Mouse (Mus musculus) neutrophil, adult 59 days (primary cell): Measurements from ENCODE around the gene Cgref1. TPM values are rescaled to one million over a fixed set of nuclear protein-coding genes. Genes with fewer than 3 reads are reported as not detected.

Experiments
- total RNA-seq, 2 experiments: library from RNA; stranded (reverse); gene quantifications; 1 replicate in 1 of 2; 2 replicates in 1 of 2; pipeline ENCODE4 v1.2.4; 2023

Cgref1 gene
- not detected for total RNA-seq

GRCm38 (mm10) chr5:30944956-30945781 lies at the start of gene Cgref1:
TSS of gene Cgref1 (minus strand) at chr5:30945591.

GRCm38 (mm10) chr5:30968416-30968815 lies 23.0 kb upstream of the Cgref1 start, which contains the start of gene Tcf23:
TSS of gene Tcf23 (plus strand) at chr5:30968662.

GRCm38 (mm10) chr5:30959966-30960501 lies 14.6 kb upstream of the Cgref1 start, which contains the start of gene Preb:
TSS of gene Preb (minus strand) at chr5:30960361.

GRCm38 (mm10) chr5:30921256-30922033 lies 23.9 kb downstream of the Cgref1 start, which contains the start of gene Khk:
TSS of gene Khk (plus strand) at chr5:30921431.

GRCm38 (mm10) chr5:30913060-30913841 lies 32.1 kb downstream of the Cgref1 start, which contains the start of gene Emilin1:
TSS of gene Emilin1 (plus strand) at chr5:30913402.

GRCm38 (mm10) chr5:30907413-30908059 lies 37.9 kb downstream of the Cgref1 start, which contains the start of gene Ost4:
TSS of gene Ost4 (minus strand) at chr5:30907788.

GRCm38 (mm10) chr5:30888337-30889087 lies 56.9 kb downstream of the Cgref1 start, which contains the start of gene Agbl5:
TSS of gene Agbl5 (plus strand) at chr5:30888694.

Other genes with a start within 250 kb of the Cgref1 start
- not detected for gene Dpysl5, start 234.0 kb downstream of the Cgref1 start, total RNA-seq
- gene Mapre3, start 130.9 kb downstream of the Cgref1 start, total RNA-seq = 1 to 10 TPM; 2.1 to 2.2 TPM
- 10 to 100 TPM; 26.1 to 28.0 TPM for gene Tmem214, start 77.6 kb downstream of the Cgref1 start, total RNA-seq
- gene Agbl5, start 56.9 kb downstream of the Cgref1 start, total RNA-seq = 1 to 10 TPM; 6.7 to 7.0 TPM
- gene Ost4, start 37.8 kb downstream of the Cgref1 start, total RNA-seq = 100 to 1,000 TPM; 134 to 146 TPM
- 10 to 100 TPM; 30.1 to 37.7 TPM for gene Emilin1, start 32.2 kb downstream of the Cgref1 start, total RNA-seq
- 10 to 100 TPM; 31.5 to 33.0 TPM for gene Khk, start 24.2 kb downstream of the Cgref1 start, total RNA-seq
- 100 to 1,000 TPM; 319 to 353 TPM for gene Preb, start 14.8 kb upstream of the Cgref1 start, total RNA-seq
- not detected for gene Tcf23, start 23.1 kb upstream of the Cgref1 start, total RNA-seq
- 10 to 100 TPM; 17.9 to 23.8 TPM for gene Atraid, start 102.7 kb upstream of the Cgref1 start, total RNA-seq
- 1 to 10 TPM; 2.4 to 3.2 TPM for gene Slc5a6, start 103.3 kb upstream of the Cgref1 start, total RNA-seq
- gene Cad, start 109.2 kb upstream of the Cgref1 start, total RNA-seq = 10 to 100 TPM; 17.6 to 19.8 TPM
- gene Dnajc5g, start 160.7 kb upstream of the Cgref1 start, total RNA-seq = not detected
- gene Slc30a3, start 162.6 kb upstream of the Cgref1 start, total RNA-seq = not detected
- gene Trim54, start 171.1 kb upstream of the Cgref1 start, total RNA-seq = not detected
- not detected for gene Ucn, start 193.2 kb upstream of the Cgref1 start, total RNA-seq
- 10 to 100 TPM in 1 of 2 experiments, 1 to 10 TPM in 1; 8.7 to 11.5 TPM for gene Mpv17, start 208.7 kb upstream of the Cgref1 start, total RNA-seq
- 1 to 10 TPM in 1 of 2 experiments, under 1 TPM in 1; 0.56 to 1.1 TPM for gene Gm29609, start 234.3 kb upstream of the Cgref1 start, total RNA-seq
- gene Gtf3c2, start 234.6 kb upstream of the Cgref1 start, total RNA-seq = 10 to 100 TPM; 72.0 to 74.7 TPM
- 10 to 100 TPM; 48.7 to 57.6 TPM for gene Snx17, start 247.6 kb upstream of the Cgref1 start, total RNA-seq
- 10 to 100 TPM; 21.2 to 27.4 TPM for gene Eif2b4, start 247.8 kb upstream of the Cgref1 start, total RNA-seq